Mouse (Mus musculus) MEL-GATA-1-ER (cell line): ENCODE measurements at regions not wholly inside any gene's neighbourhood (a gene's known extent, or its start where the extent isn't known, plus 50 kb on each side); places are given as distances from the start of the nearest gene placed in this dataset.

Experiments used
- DNase-seq: peaks from one replicate; pipeline ENCODE4 v3.0.0-alpha.2; 2012; ENCODE audit warnings: low read depth; ENCODE audit errors: extremely low read depth

DNA sequence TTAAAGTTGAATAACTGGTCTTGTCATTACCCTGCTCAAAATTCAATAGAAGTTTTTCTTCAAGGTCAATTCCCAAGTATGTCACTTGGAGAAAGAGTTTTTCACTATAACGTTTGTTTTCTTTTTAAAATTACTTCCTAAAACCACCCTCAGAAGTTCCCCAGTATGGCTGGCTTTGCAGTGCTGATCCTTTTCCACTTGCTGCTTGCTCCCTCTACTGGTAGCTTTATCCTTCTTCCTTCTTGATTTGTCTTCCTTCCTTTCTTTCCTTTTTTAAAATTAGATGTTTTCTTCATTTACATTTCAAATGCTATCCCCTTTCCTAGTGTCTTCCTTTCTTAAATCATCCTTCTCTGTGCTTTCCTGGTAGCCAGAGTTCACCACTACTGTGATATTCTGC, 73.6 kb downstream of the Rtl3 start:
- peak; percentile 39 for DNase-seq
